Mouse (Mus musculus) testis, adult 2 months (tissue): Measurements from ENCODE around the gene Coa3.

Source experiments
- CTCF ChIP-seq: fragments of 200-500 bp; IDR thresholded peaks from 2 replicates; pipeline ENCODE4 v1.5.1; 2012; ENCODE audit warnings: low read depth, mild to moderate bottlenecking, inconsistent platforms, low read length, moderate library complexity; ENCODE audit not compliant: control insufficient read depth, insufficient read depth, insufficient replicate concordance
- POLR2A ChIP-seq: fragments of 200-500 bp; IDR thresholded peaks from 2 replicates; pipeline ENCODE4 v1.6.1; 2012; ENCODE audit warnings: low read depth, mild to moderate bottlenecking, inconsistent platforms, low read length, moderate library complexity; ENCODE audit not compliant: control insufficient read depth

GRCm38 (mm10) chr11:101323609-101324008, 44.7 kb upstream of the Coa3 start:
- TF ChIP-seq POLR2A, result no peak
- TF ChIP-seq CTCF, result peak; percentile 79; the same call in 1 of the 2 replicates
